Mouse (Mus musculus): Measurements from ENCODE around the gene Ndnf. TPM values are rescaled to one million over a fixed set of nuclear protein-coding genes. Genes with fewer than 3 reads are reported as not detected.

Ndnf gene
- total and polyA plus RNA-seq, 3 experiments, result under 0.01 to 0.03 TPM; not detected in 1

DNA sequence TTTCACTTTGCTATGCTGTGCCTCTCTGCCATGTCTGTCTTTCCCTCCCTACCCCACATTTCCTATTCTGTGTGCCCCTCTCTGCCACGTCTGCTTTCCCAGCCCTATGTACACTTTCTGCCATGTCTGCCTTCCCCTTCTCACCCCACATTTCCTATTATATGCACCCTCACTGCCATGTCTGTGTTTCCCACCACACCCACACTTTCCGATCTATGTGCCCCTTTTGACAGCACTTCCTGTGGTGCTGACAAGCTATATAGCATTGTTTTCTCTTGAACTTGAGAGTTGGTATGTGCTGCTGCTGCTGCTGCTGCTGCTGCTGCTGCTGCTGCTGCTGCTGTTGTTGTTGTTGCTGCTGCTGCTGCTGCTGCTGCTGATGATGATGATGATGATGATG, 9.3 kb upstream of the Ndnf start:
- no peak for TF ChIP-seq UBTF (IDR thresholded peaks at IDR 0.05; ENCODE audit: low read depth, low read length)
- no peak for TF ChIP-seq MYC (IDR thresholded peaks at IDR 0.05; ENCODE audit: low read depth, low read length)
- TF ChIP-seq TBP (conservative IDR thresholded peaks at IDR 0.05; ENCODE audit: low read depth, low read length), result no peak
- Histone ChIP-seq H3K4me2 (ENCODE audit: insufficient read depth, low read depth, poor library complexity, severe bottlenecking) (peak overlapping the region; percentile 40; the same call in 1 of the 2 replicates), H3K27me3 (replicated peaks) (no peaks in the 10 kb centered on the region), H3K4me3 (replicated peaks in 1 of 3; ENCODE audit: low read depth in 2 of 3, low read length in 2 of 3, poor library complexity in 1 of 3) (peak overlapping the region in 1 of 3 experiments; percentile 18), H3K4me1 (ENCODE audit: control insufficient read depth in 1 of 2, insufficient read depth in 2 of 2) (peaks cover 11 to 53% of the 10 kb centered on the region in 2 experiments; a peak in 3 of 4 replicates), H3K36me3 (replicated peaks in 1 of 2; ENCODE audit: control insufficient read depth in 1 of 2, insufficient read depth in 1 of 2, low read length in 1 of 2) (no peaks in the 10 kb centered on the region), H3K27ac (ENCODE audit: insufficient read depth, low read depth) (no peak overlapping the region), H3K79me2 (replicated peaks; ENCODE audit: control insufficient read depth, extremely low read depth, insufficient read depth, poor library complexity, severe bottlenecking) (no peaks in the 10 kb centered on the region), H3K9ac (ENCODE audit: insufficient read depth, low read depth) (no peak overlapping the region), H3K9me3 (replicated peaks; ENCODE audit: low read length) (no peaks in the 10 kb centered on the region)
- no peak for DNase-seq (ENCODE audit: extremely low read depth)
- dilution Hi-C loops (cut with MboI; ENCODE audit: extremely low pct_ligation_motif_present, extremely low pct_unique_long_range_greater_than_20kb, low sequenced_read_pairs) (no loop called here), in situ Hi-C loops (cut with MboI; ENCODE audit: low pct_ligation_motif_present, low pct_unique_long_range_greater_than_20kb, low sequenced_read_pairs) (loop anchor here (25.0 kb wide), 1 partner anchor 875 kb away; the partner anchor contains the start of gene Mad2l1)

DNA sequence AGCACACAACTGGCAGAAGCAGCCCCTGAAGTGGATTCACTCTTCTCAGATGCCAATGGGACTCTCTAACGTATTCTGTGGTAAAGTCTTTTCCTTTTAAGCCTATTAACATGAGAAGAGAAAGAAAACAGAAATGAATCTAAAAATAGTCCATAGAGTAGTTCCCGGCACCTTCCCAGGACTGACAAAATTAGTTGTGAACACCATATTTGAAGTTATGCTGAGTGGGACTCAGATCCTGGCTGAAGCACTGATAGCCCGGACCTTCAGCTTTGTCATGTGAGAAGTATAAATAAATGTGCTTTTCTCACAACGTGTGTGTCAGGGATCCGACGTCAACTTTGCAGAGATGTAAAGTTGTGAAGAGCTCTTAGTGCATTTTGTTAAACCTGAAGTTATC, 7.4 kb upstream of the Ndnf start:
- Histone ChIP-seq H3K4me3 (replicated peaks in 1 of 3; ENCODE audit: low read depth in 2 of 3, low read length in 2 of 3, poor library complexity in 1 of 3) (no peak overlapping the region), H3K27ac (ENCODE audit: insufficient read depth, low read depth) (no peak overlapping the region), H3K9ac (ENCODE audit: insufficient read depth, low read depth) (no peak overlapping the region), H3K27me3 (replicated peaks) (no peaks in the 10 kb centered on the region), H3K4me2 (ENCODE audit: insufficient read depth, low read depth, poor library complexity, severe bottlenecking) (no peak overlapping the region; the same call in 1 of the 2 replicates), H3K36me3 (replicated peaks in 1 of 2; ENCODE audit: control insufficient read depth in 1 of 2, insufficient read depth in 1 of 2, low read length in 1 of 2) (no peaks in the 10 kb centered on the region), H3K4me1 (ENCODE audit: control insufficient read depth in 1 of 2, insufficient read depth in 2 of 2) (peaks cover 11 to 57% of the 10 kb centered on the region in 2 experiments; a peak in 3 of 4 replicates), H3K79me2 (replicated peaks; ENCODE audit: control insufficient read depth, extremely low read depth, insufficient read depth, poor library complexity, severe bottlenecking) (no peaks in the 10 kb centered on the region), H3K9me3 (replicated peaks; ENCODE audit: low read length) (no peaks in the 10 kb centered on the region)
- TF ChIP-seq IRF4 (IDR thresholded peaks at IDR 0.05; ENCODE audit: low read depth, low read length) (no peak), SIN3A (IDR thresholded peaks at IDR 0.05; ENCODE audit: low read length) (no peak), ZC3H11A (IDR thresholded peaks at IDR 0.05; ENCODE audit: low read depth, low read length) (no peak), MAX (IDR thresholded peaks at IDR 0.05; ENCODE audit: low read length) (no peak), CHD1 (IDR thresholded peaks at IDR 0.05; ENCODE audit: low read depth, low read length) (no peak)
- dilution Hi-C loops (cut with MboI; ENCODE audit: extremely low pct_ligation_motif_present, extremely low pct_unique_long_range_greater_than_20kb, low sequenced_read_pairs) (no loop called here), in situ Hi-C loops (cut with MboI; ENCODE audit: low pct_ligation_motif_present, low pct_unique_long_range_greater_than_20kb, low sequenced_read_pairs) (loop anchor here (25.0 kb wide), 1 partner anchor 873 kb away; the partner anchor contains the start of gene Mad2l1)
- DNase-seq (ENCODE audit: extremely low read depth), result no peak

DNA sequence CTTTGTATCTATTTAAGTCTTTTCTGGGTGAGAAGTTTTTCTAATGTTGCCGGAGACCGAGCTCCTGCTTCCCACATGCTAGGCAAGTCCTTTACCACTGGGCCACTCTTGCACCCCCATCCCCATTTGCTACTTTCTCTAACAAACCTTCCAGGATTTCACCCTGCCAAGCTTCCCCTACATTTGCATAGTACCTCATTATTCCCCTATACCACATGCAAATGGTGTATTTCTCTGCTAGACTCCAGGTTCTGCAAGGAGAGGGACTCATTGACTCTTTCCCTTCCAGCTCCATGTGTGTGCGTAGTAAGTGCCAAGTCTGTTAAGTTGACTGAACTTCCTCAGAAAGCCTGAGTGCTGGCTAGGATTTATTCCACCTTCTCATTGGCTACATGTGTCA, 5.1 kb upstream of the Ndnf start:
- Histone ChIP-seq H3K4me3 (replicated peaks in 1 of 3; ENCODE audit: low read depth in 2 of 3, low read length in 2 of 3, poor library complexity in 1 of 3) (no peak overlapping the region), H3K36me3 (replicated peaks in 1 of 2; ENCODE audit: control insufficient read depth in 1 of 2, insufficient read depth in 1 of 2, low read length in 1 of 2) (no peaks in the 10 kb centered on the region), H3K9ac (ENCODE audit: insufficient read depth, low read depth) (no peak overlapping the region), H3K4me2 (ENCODE audit: insufficient read depth, low read depth, poor library complexity, severe bottlenecking) (no peak overlapping the region), H3K4me1 (ENCODE audit: control insufficient read depth in 1 of 2, insufficient read depth in 2 of 2) (peaks cover 13 to 49% of the 10 kb centered on the region in 2 experiments; a peak in 3 of 4 replicates), H3K27me3 (replicated peaks) (no peaks in the 10 kb centered on the region), H3K27ac (ENCODE audit: insufficient read depth, low read depth) (no peak overlapping the region), H3K79me2 (replicated peaks; ENCODE audit: control insufficient read depth, extremely low read depth, insufficient read depth, poor library complexity, severe bottlenecking) (no peaks in the 10 kb centered on the region), H3K9me3 (replicated peaks; ENCODE audit: low read length) (no peaks in the 10 kb centered on the region)
- in situ Hi-C loops (cut with MboI; ENCODE audit: low pct_ligation_motif_present, low pct_unique_long_range_greater_than_20kb, low sequenced_read_pairs), result loop anchor here (25.0 kb wide), 1 partner anchor 871 kb away; the partner anchor contains the start of gene Mad2l1
- no peak for TF ChIP-seq MXI1 (IDR thresholded peaks at IDR 0.05; ENCODE audit: low read depth, low read length)
- no peak for TF ChIP-seq CHD2 (IDR thresholded peaks at IDR 0.05; ENCODE audit: low read length)
- TF ChIP-seq ZKSCAN1 (IDR thresholded peaks at IDR 0.05; ENCODE audit: borderline replicate concordance, low read depth, low read length), result no peak
- TF ChIP-seq ZNF384 (IDR thresholded peaks at IDR 0.05; ENCODE audit: low read depth, low read length), result no peak
- TF ChIP-seq MAX (IDR thresholded peaks at IDR 0.05; ENCODE audit: low read length), result no peak
- TF ChIP-seq POLR2A (IDR thresholded peaks at IDR 0.05; ENCODE audit: low read depth, low read length), result no peak
- no peak for TF ChIP-seq KAT2A (IDR thresholded peaks at IDR 0.05; ENCODE audit: insufficient replicate concordance, low read length)
- no peak for TF ChIP-seq CHD1 (IDR thresholded peaks at IDR 0.05; ENCODE audit: low read depth, low read length)
- TF ChIP-seq HCFC1 (IDR thresholded peaks at IDR 0.05; ENCODE audit: low read depth, low read length), result no peak
- TF ChIP-seq SIN3A (IDR thresholded peaks at IDR 0.05; ENCODE audit: low read length), result no peak
- TF ChIP-seq SMC3 (IDR thresholded peaks at IDR 0.05; ENCODE audit: low read depth, low read length), result no peak
- no peak for TF ChIP-seq UBTF (IDR thresholded peaks at IDR 0.05; ENCODE audit: low read depth, low read length)
- TF ChIP-seq USF2 (conservative IDR thresholded peaks at IDR 0.05; ENCODE audit: low read depth, low read length), result no peak
- TF ChIP-seq POLR2AphosphoS2 (IDR thresholded peaks at IDR 0.05; ENCODE audit: low read depth, low read length), result no peak
- no peak for TF ChIP-seq NRF1 (IDR thresholded peaks at IDR 0.05; ENCODE audit: low read depth, low read length)
- no peak for TF ChIP-seq RCOR1 (conservative IDR thresholded peaks at IDR 0.05; ENCODE audit: low read depth, low read length)
- DNase-seq (ENCODE audit: extremely low read depth), result peak; percentile 39
- dilution Hi-C loops (cut with MboI; ENCODE audit: extremely low pct_ligation_motif_present, extremely low pct_unique_long_range_greater_than_20kb, low sequenced_read_pairs), result no loop called here
